Comparison of ENCODE assay signal across 1 mouse cellular context in genomic region chr7:44373889-44374652, GRCm38 (mm10).
TF ChIP-seq lines count a peak whose summit lies in the region.

No protein-coding gene starts in this region.

TF ChIP-seq in CH12.LX, 34 proteins besides CTCF, POLR2A, EP300 and RAD21 (continued from another document):
- peak; percentile 66; the same call in 1 of the 2 replicates for TF ChIP-seq GABPA (IDR thresholded peaks at IDR 0.05; ENCODE audit: insufficient replicate concordance, low read depth, low read length)
- TF ChIP-seq ELF1 (IDR thresholded peaks at IDR 0.05; ENCODE audit: low read depth, low read length), result peak; percentile 77
- TF ChIP-seq HCFC1 (IDR thresholded peaks at IDR 0.05; ENCODE audit: low read depth, low read length), result peak; percentile 98
- no peak for TF ChIP-seq E2F4 (IDR thresholded peaks at IDR 0.05; ENCODE audit: insufficient replicate concordance, low read depth, low read length)
- no peak for TF ChIP-seq SMC3 (IDR thresholded peaks at IDR 0.05; ENCODE audit: low read depth, low read length)
- TF ChIP-seq USF2 (conservative IDR thresholded peaks at IDR 0.05; ENCODE audit: low read depth, low read length), result no peak
- no peak; the same call in 1 of the 2 replicates for TF ChIP-seq ETS1 (conservative IDR thresholded peaks at IDR 0.05; ENCODE audit: low read depth, low read length)
- TF ChIP-seq POLR2AphosphoS2 (IDR thresholded peaks at IDR 0.05; ENCODE audit: low read depth, low read length), result no peak
- TF ChIP-seq NRF1 (IDR thresholded peaks at IDR 0.05; ENCODE audit: low read depth, low read length), result 0 out of 2 replicates have a peak, but pooled peaks have one; percentile 32
